Mouse (Mus musculus) midbrain, embryonic 15.5 days (tissue): ENCODE results near the gene Dnmbp. TPM values are rescaled to one million over a fixed set of nuclear protein-coding genes. Genes with fewer than 3 reads are reported as not detected.

Source experiments
- ATAC-seq: fragments of 200-750 bp; cut with Nextera tagmentation; replicated peaks from 2 replicates; pipeline ENCODE4 v1.8.0; 2017; ENCODE audit warnings: moderate TSS enrichment
- H3K27ac ChIP-seq: fragments of 300-500 bp; sonication (generic); 2 replicates; pipeline ENCODE4 v1.5.1; 2015; ENCODE audit warnings: mild to moderate bottlenecking, inconsistent platforms
- H3K27me3 ChIP-seq: fragments of 300-500 bp; sonication (generic); replicated peaks from 2 replicates; pipeline ENCODE4 v1.6.1; 2015; ENCODE audit warnings: inconsistent platforms
- H3K36me3 ChIP-seq: fragments of 300-500 bp; sonication (generic); replicated peaks from 2 replicates; pipeline ENCODE4 v1.6.1; 2015; ENCODE audit warnings: inconsistent platforms
- H3K4me1 ChIP-seq: fragments of 300-500 bp; sonication (generic); 2 replicates; pipeline ENCODE4 v1.6.1; 2015; ENCODE audit warnings: inconsistent platforms
- H3K4me2 ChIP-seq: fragments of 300-500 bp; sonication (generic); 2 replicates; pipeline ENCODE4 v1.6.1; 2015; ENCODE audit warnings: inconsistent platforms, mild to moderate bottlenecking, moderate library complexity
- H3K4me3 ChIP-seq: fragments of 300-500 bp; sonication (generic); 2 replicates; pipeline ENCODE4 v1.5.1; 2015; ENCODE audit warnings: mild to moderate bottlenecking, inconsistent platforms
- H3K9ac ChIP-seq: fragments of 300-500 bp; sonication (generic); 2 replicates; pipeline ENCODE4 v1.6.1; 2015; ENCODE audit warnings: mild to moderate bottlenecking, inconsistent platforms
- H3K9me3 ChIP-seq: fragments of 300-500 bp; sonication (generic); 2 replicates; pipeline ENCODE4 v1.6.1; 2016; ENCODE audit warnings: inconsistent platforms
- WGBS: fragments of 180-500 bp; shearing (Covaris S2); methylation state at CpG from one replicate; pipeline ENCODE4 v1.1.7; 2015; ENCODE audit warnings: mixed read lengths; 5-methylcytosine and 5-hydroxymethylcytosine counted together
- polyA plus RNA-seq: library from polyadenylated mRNA; unstranded; fragments of >200 nt; fragmentation: Nextera tagmentation; extraction: Ambion mirVana; gene quantifications from 2 replicates; pipeline ENCODE4 v1.2.1, GENCODE M21; 2015

Gene Dnmbp
- polyA plus RNA-seq, 1 experiment from 2014 or later = 8.1 TPM

DNA sequence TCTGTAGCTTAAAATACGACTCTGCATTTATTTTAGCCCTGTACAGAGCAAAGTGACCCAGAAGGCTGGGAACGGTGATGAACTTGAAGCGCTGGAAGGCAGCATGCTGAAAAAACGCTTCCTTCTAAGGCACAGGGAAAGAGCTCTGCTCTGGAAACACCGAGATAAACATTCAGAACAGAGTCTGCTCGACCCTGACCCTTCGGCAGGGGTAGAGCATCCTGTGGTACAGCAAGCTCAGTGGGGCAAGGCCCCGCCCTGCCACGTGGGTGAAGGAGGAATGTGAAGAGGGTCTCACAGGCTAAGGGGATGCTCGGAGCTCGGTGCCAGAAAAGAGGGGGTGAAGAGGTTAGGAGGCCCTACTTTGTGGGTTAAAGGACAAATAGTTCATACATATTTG lies 1.6 kb downstream of the Dnmbp start:
- Histone ChIP-seq H3K27me3 (0 out of 2 replicates have a peak, but pooled peaks cover 2% of the 10 kb centered on the region), H3K36me3 (no peaks in the 10 kb centered on the region), H3K4me2 (no peak overlapping the region), H3K4me1 (peaks cover 9% of the 10 kb centered on the region), H3K9me3 (no peaks in the 10 kb centered on the region), H3K4me3 (no peak overlapping the region), H3K27ac (no peak overlapping the region), H3K9ac (no peak overlapping the region)
- ATAC-seq = no peak
- 48% methylated on average over 11 of the region's 11 CpGs for WGBS

DNA sequence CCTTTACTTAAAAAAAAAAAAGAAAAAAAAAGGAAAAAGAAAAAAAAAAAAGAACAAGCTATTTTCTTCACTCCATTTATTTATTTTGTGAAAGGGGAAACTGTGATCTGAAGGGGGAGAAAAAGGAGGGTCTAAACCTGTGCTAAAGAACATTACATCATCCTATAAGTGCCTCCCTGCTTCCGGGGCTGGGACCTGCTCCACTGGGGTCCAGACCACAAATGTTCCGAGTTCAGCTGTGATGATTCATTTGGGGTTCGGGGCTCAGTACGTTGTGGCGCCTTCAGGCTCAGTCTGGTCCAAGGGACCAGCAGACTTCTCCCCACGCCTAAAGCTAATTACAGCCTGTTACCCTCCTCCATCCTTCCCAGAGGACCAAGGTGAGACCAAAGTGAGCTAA lies 9.1 kb downstream of the Dnmbp start:
- Histone ChIP-seq H3K4me3 (no peak overlapping the region), H3K27ac (no peak overlapping the region), H3K4me1 (peaks cover 7% of the 10 kb centered on the region; the same call in 1 of the 2 replicates), H3K9ac (no peak overlapping the region), H3K36me3 (no peaks in the 10 kb centered on the region), H3K27me3 (no peaks in the 10 kb centered on the region), H3K4me2 (no peak overlapping the region), H3K9me3 (no peaks in the 10 kb centered on the region)
- ATAC-seq = no peak
- 89% methylated on average over 6 of the region's 6 CpGs for WGBS

GRCm38 (mm10) chr19:43930366-43930765 lies 9.6 kb downstream of the Dnmbp start:
- ATAC-seq = no peak
- no peak overlapping the region for H3K9ac ChIP-seq
- 43% methylated on average over 7 of the region's 7 CpGs for WGBS

GRCm38 (mm10) chr19:43929869-43930268 lies 10.1 kb downstream of the Dnmbp start:
- no peak overlapping the region for H3K9ac ChIP-seq
- H3K36me3 ChIP-seq = no peaks in the 10 kb centered on the region
- no peaks in the 10 kb centered on the region for H3K27me3 ChIP-seq
- H3K9me3 ChIP-seq = no peaks in the 10 kb centered on the region
- H3K27ac ChIP-seq = no peak overlapping the region
- H3K4me2 ChIP-seq = no peak overlapping the region
- 20% methylated on average over 11 of the region's 11 CpGs for WGBS
- no peak overlapping the region for H3K4me3 ChIP-seq
- no peak for ATAC-seq
- H3K4me1 ChIP-seq = peaks cover 7% of the 10 kb centered on the region; the same call in 1 of the 2 replicates

More at GRCm38 (mm10) chr19:43930366-43930765, 9.6 kb downstream of the Dnmbp start:
- Histone ChIP-seq H3K27ac (no peak overlapping the region), H3K4me2 (no peak overlapping the region), H3K9me3 (no peaks in the 10 kb centered on the region), H3K4me1 (peaks cover 7% of the 10 kb centered on the region; the same call in 1 of the 2 replicates), H3K4me3 (no peak overlapping the region), H3K27me3 (no peaks in the 10 kb centered on the region), H3K36me3 (no peaks in the 10 kb centered on the region)

GRCm38 (mm10) chr19:43927967-43928366 lies 12.0 kb downstream of the Dnmbp start:
- WGBS = 88% methylated on average over 5 of the region's 5 CpGs
- Histone ChIP-seq H3K27ac (no peak overlapping the region), H3K9ac (no peak overlapping the region), H3K27me3 (no peaks in the 10 kb centered on the region), H3K36me3 (no peaks in the 10 kb centered on the region), H3K4me2 (no peak overlapping the region), H3K4me1 (peaks cover 7% of the 10 kb centered on the region; the same call in 1 of the 2 replicates), H3K4me3 (no peak overlapping the region), H3K9me3 (no peaks in the 10 kb centered on the region)
- no peak for ATAC-seq

GRCm38 (mm10) chr19:43927057-43927456 lies 12.9 kb downstream of the Dnmbp start:
- WGBS = 77% methylated on average over 10 of the region's 10 CpGs
- Histone ChIP-seq H3K27me3 (no peaks in the 10 kb centered on the region), H3K9me3 (no peaks in the 10 kb centered on the region), H3K27ac (no peak overlapping the region), H3K9ac (no peak overlapping the region), H3K36me3 (no peaks in the 10 kb centered on the region), H3K4me3 (no peak overlapping the region), H3K4me1 (peaks cover 7% of the 10 kb centered on the region; the same call in 1 of the 2 replicates), H3K4me2 (no peak overlapping the region)
- ATAC-seq = no peak

DNA sequence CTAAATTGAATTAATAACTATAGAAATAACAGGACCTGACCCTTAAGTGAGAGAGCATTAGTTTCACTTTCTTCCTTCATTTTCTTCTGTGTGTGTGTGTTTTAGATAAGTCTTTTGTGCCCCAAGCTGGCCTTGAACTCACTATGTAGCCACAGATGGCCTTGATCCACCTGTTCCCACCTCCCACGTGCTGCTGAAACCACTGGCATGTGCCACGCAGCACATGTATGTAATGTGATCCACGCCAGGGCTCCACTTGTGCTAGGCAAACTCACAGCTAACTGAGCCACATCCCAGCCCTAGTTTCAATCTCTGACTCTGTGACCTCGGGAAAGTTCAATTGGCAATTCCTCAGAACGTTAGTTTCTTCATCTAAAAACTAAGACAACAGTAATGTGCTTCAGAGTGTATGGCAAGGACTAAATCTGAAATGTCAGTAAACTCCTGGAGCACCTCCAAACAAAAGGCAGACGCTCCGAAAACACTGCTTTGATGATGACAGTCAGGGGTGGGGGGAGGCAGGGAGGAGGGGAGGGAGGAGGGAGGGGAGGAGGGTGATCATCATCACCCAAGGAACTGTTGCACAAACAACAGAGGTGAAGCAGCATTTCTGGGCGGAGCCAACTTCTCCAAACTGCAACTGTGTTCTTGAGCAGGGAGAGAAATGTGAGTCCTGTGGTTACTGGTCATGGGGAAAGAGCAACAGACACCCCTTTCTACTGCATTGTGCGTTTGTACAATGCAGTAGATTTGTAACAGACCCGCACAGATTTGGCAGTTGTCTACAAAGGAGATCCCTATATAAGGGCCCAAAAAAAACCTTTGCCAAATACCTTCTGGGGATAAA lies 13.6 kb downstream of the Dnmbp start:
- Histone ChIP-seq H3K36me3 (no peaks in the 10 kb centered on the region), H3K4me2 (no peak overlapping the region), H3K27ac (no peak overlapping the region), H3K9ac (no peak overlapping the region), H3K4me3 (no peak overlapping the region), H3K4me1 (peaks cover 7% of the 10 kb centered on the region; the same call in 1 of the 2 replicates), H3K9me3 (no peaks in the 10 kb centered on the region), H3K27me3 (no peaks in the 10 kb centered on the region)
- ATAC-seq = no peak
- WGBS = 78% methylated on average over 10 of the region's 10 CpGs

DNA sequence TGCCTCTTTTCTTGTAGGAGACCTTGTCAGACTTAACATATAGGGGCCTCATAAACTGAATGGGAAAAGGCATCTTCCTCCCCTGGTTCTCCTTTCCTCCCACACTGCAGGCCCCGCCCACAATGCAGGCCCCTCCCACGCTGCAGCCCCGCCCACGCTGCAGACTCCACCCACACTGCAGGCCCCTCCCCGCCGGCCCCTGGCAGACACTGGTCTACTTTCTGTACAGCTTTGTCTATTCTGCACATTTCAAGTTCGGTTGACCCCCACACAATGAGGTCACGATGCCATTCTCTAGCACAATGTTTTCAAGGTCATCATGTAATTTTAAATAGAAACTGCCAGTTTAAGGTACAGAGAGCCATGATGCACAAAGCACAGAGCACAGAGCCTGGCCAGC lies 15.6 kb downstream of the Dnmbp start:
- H3K4me3 ChIP-seq = no peak overlapping the region
- WGBS = 75% methylated on average over 8 of the region's 8 CpGs

DNA sequence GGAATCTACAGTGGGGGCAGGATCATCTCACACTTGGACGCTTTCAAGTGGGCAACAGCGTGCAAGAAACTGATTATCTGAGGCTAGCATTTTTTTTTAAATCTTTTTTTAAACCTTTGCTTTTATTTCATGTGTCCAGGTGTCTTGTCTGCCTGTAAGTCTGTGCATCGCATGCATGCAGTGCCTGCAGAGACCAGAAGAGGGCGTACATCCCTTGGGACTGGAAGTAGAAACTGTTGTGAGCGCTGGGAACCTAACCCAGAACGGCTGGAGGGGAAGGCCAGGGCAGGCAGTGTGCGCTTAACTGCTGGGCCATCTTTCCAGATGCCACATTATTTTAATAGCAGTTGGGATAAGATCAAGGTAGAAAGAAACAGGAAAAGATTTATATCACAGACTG lies 17.0 kb downstream of the Dnmbp start:
- H3K36me3 ChIP-seq = no peaks in the 10 kb centered on the region
- no peak overlapping the region for H3K9ac ChIP-seq
- ATAC-seq = no peak
- no peak overlapping the region for H3K4me2 ChIP-seq
- peaks cover 3% of the 10 kb centered on the region; the same call in 1 of the 2 replicates for H3K4me1 ChIP-seq
- WGBS = 92% methylated on average over 7 of the region's 7 CpGs
- H3K27ac ChIP-seq = no peak overlapping the region
- no peaks in the 10 kb centered on the region for H3K9me3 ChIP-seq
- H3K27me3 ChIP-seq = no peaks in the 10 kb centered on the region
- H3K4me3 ChIP-seq = no peak overlapping the region

More for the DNA sequence above, 15.6 kb downstream of the Dnmbp start:
- no peaks in the 10 kb centered on the region for H3K9me3 ChIP-seq
- H3K27ac ChIP-seq = no peak overlapping the region
- peaks cover 3% of the 10 kb centered on the region; the same call in 1 of the 2 replicates for H3K4me1 ChIP-seq
- no peak overlapping the region for H3K4me2 ChIP-seq
- ATAC-seq = no peak
- no peak overlapping the region for H3K9ac ChIP-seq
- no peaks in the 10 kb centered on the region for H3K36me3 ChIP-seq
- H3K27me3 ChIP-seq = no peaks in the 10 kb centered on the region

GRCm38 (mm10) chr19:43921410-43921809 lies 18.6 kb downstream of the Dnmbp start:
- peaks cover 3% of the 10 kb centered on the region; the same call in 1 of the 2 replicates for H3K4me1 ChIP-seq
- no peak for ATAC-seq
- no peaks in the 10 kb centered on the region for H3K9me3 ChIP-seq
- no peak overlapping the region for H3K4me2 ChIP-seq
- 56% methylated on average over 13 of the region's 13 CpGs for WGBS
- H3K36me3 ChIP-seq = no peaks in the 10 kb centered on the region
- no peaks in the 10 kb centered on the region for H3K27me3 ChIP-seq
- H3K27ac ChIP-seq = no peak overlapping the region
- no peak overlapping the region for H3K4me3 ChIP-seq
- H3K9ac ChIP-seq = no peak overlapping the region

DNA sequence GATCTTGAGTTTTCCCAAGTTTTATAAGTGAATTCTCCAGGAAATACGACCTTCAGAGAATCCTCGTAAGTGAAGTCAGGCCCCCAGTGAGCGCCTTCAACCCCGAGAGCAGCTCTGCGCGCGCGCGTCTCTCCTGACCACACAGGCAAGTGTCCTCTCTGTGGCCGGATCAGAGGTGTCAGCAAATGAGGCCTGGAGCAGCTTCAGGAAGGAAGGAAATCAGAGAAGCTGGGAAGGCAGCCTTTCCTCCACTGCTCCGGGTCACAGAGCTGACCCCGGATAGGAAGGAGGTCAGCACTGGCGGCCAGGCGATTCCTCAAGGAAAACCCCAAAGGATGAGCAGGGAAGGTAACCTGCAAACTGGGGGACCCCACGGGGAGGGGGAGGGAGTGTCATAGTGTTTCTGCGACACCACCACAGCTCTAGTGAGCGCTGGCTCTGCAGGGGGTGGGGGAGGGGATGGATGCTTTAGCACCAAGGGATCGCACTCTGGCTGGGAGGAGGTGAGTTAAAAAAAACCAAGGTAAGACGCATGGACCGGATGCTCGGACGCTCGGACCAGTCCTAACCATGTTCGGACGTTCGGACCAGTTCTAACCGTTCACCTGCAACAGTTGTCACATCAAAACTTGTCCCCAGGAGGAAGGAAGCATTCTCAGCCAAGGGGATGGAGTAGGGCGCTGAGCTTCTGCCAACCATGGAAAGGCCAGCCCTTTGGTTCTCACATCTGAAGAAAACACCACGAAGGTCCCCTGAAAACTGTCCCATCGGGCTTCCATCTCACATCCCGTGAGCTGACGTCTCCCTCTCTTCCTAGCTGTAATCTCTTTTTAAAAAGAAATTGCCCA lies 19.3 kb downstream of the Dnmbp start:
- H3K4me2 ChIP-seq = peak overlapping the region; percentile 18; the same call in 1 of the 2 replicates
- no peaks in the 10 kb centered on the region for H3K27me3 ChIP-seq
- H3K4me3 ChIP-seq = no peak overlapping the region
- ATAC-seq = no peak
- no peaks in the 10 kb centered on the region for H3K36me3 ChIP-seq
- no peaks in the 10 kb centered on the region for H3K9me3 ChIP-seq
- 18% methylated on average over 32 of the region's 32 CpGs for WGBS
- no peak overlapping the region for H3K9ac ChIP-seq
- peaks cover 3% of the 10 kb centered on the region; the same call in 1 of the 2 replicates for H3K4me1 ChIP-seq
- no peak overlapping the region for H3K27ac ChIP-seq

DNA sequence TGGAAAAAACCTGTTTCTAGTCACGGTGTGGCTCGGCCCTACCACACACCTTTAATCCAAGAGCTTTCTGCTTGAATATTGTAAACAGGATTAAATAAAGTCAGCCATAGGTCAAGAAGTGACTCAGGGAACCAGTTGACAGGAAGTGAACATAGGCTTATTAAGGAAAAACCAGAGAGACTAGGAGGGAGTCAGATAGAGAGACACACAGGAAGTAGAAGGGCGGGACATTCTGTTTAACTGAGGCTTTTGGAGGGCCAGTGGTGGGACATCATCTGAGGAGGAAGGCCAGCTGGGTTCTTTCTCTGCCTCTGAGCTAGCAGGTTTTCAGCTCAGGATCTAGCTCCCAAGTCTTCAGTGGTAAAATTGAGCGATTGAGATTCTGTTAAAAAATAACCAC lies 20.1 kb downstream of the Dnmbp start:
- Histone ChIP-seq H3K9ac (no peak overlapping the region), H3K4me3 (no peak overlapping the region), H3K4me2 (no peak overlapping the region), H3K27me3 (no peaks in the 10 kb centered on the region), H3K4me1 (peaks cover 3% of the 10 kb centered on the region; the same call in 1 of the 2 replicates), H3K36me3 (no peaks in the 10 kb centered on the region), H3K27ac (no peak overlapping the region), H3K9me3 (no peaks in the 10 kb centered on the region)
- WGBS = 92% methylated on average over 4 of the region's 4 CpGs
- ATAC-seq = no peak
